Mouse (Mus musculus) heart, embryonic 11.5 days (tissue): Measurements from ENCODE around the gene Spata16. TPM values are rescaled to one million over a fixed set of nuclear protein-coding genes. Genes with fewer than 3 reads are reported as not detected.

Experiments used
- ATAC-seq: fragments of 200-750 bp; cut with Nextera tagmentation; replicated peaks from 2 replicates; pipeline ENCODE4 v1.8.0; 2017; ENCODE audit warnings: moderate library complexity; ENCODE audit not compliant: insufficient number of reproducible peaks, low FRiP score, low TSS enrichment
- H3K27ac ChIP-seq: fragments of 300-500 bp; sonication (generic); 2 replicates; pipeline ENCODE4 v1.5.1; 2014; ENCODE audit warnings: mild to moderate bottlenecking, low read depth, low read length
- H3K27me3 ChIP-seq: fragments of 300-500 bp; sonication (generic); 2 replicates; pipeline ENCODE4 v1.6.1; 2014; ENCODE audit warnings: mild to moderate bottlenecking, low read length, mixed read lengths; ENCODE audit not compliant: control insufficient read depth, insufficient read depth
- H3K36me3 ChIP-seq: fragments of 300-500 bp; sonication (generic); 2 replicates; pipeline ENCODE4 v1.6.1; 2014; ENCODE audit warnings: mild to moderate bottlenecking, low read length, moderate library complexity, mixed read lengths; ENCODE audit not compliant: control insufficient read depth, insufficient read depth
- H3K4me1 ChIP-seq: fragments of 300-500 bp; sonication (generic); 2 replicates; pipeline ENCODE4 v1.6.1; 2014; ENCODE audit warnings: low read length; ENCODE audit not compliant: control insufficient read depth, insufficient read depth
- H3K4me2 ChIP-seq: fragments of 300-500 bp; sonication (generic); 2 replicates; pipeline ENCODE4 v1.6.1; 2014; ENCODE audit warnings: mild to moderate bottlenecking, moderate library complexity
- H3K4me3 ChIP-seq: fragments of 300-500 bp; sonication (generic); 2 replicates; pipeline ENCODE4 v1.5.1; 2014; ENCODE audit warnings: low read depth, low read length
- H3K9ac ChIP-seq: fragments of 300-500 bp; sonication (generic); 2 replicates; pipeline ENCODE4 v1.6.1; 2014; ENCODE audit warnings: mild to moderate bottlenecking, low read depth, low read length, moderate library complexity
- H3K9me3 ChIP-seq: fragments of 300-500 bp; sonication (generic); replicated peaks from 2 replicates; pipeline ENCODE4 v1.6.1; 2016; ENCODE audit warnings: low read length; ENCODE audit not compliant: control insufficient read depth
- WGBS: fragments of 180-500 bp; shearing (Covaris S2); extraction: QIAGEN DNeasy Blood & Tissue Kit; methylation state at CpG from one replicate; pipeline ENCODE4 v1.1.7; 2014; ENCODE audit not compliant: insufficient replicate concordance; 5-methylcytosine and 5-hydroxymethylcytosine counted together
- polyA plus RNA-seq: library from polyadenylated mRNA; unstranded; fragments of >200 nt; fragmentation: Nextera tagmentation; extraction: Ambion mirVana; gene quantifications from 2 replicates; pipeline ENCODE4 v1.2.1, GENCODE M21; 2014

The Spata16 gene
- polyA plus RNA-seq, 1 experiment from 2014 or later: not detected

GRCm38 (mm10) chr3:26847935-26848334 is 210.5 kb downstream of the Spata16 start:
- ATAC-seq: no peak
- no peaks in the 10 kb centered on the region for H3K27me3 ChIP-seq
- H3K27ac ChIP-seq: no peak overlapping the region
- no peak overlapping the region for H3K4me3 ChIP-seq
- no peaks in the 10 kb centered on the region for H3K9me3 ChIP-seq
- WGBS: 63% methylated on average over 5 of the region's 5 CpGs
- no peak overlapping the region for H3K4me2 ChIP-seq
- no peaks in the 10 kb centered on the region for H3K36me3 ChIP-seq
- no peaks in the 10 kb centered on the region for H3K4me1 ChIP-seq
- no peak overlapping the region for H3K9ac ChIP-seq

- no peak overlapping the region for H3K4me2 ChIP-seq
- no peaks in the 10 kb centered on the region for H3K36me3 ChIP-seq
- no peaks in the 10 kb centered on the region for H3K4me1 ChIP-seq
- no peaks in the 10 kb centered on the region for H3K9me3 ChIP-seq
- H3K4me3 ChIP-seq: no peak overlapping the region
- H3K27ac ChIP-seq: no peak overlapping the region
- H3K27me3 ChIP-seq: no peaks in the 10 kb centered on the region
- H3K9ac ChIP-seq: no peak overlapping the region
- no peak for ATAC-seq
Observed at GRCm38 (mm10) chr3:26850207-26850606, 212.8 kb downstream of the Spata16 start.

GRCm38 (mm10) chr3:26850691-26851563 is 213.5 kb downstream of the Spata16 start:
- no peaks in the 10 kb centered on the region for H3K27me3 ChIP-seq
- H3K9me3 ChIP-seq: no peaks in the 10 kb centered on the region
- H3K9ac ChIP-seq: no peak overlapping the region
- no peak overlapping the region for H3K27ac ChIP-seq
- ATAC-seq: no peak
- H3K4me1 ChIP-seq: no peaks in the 10 kb centered on the region
- no peaks in the 10 kb centered on the region for H3K36me3 ChIP-seq
- WGBS: 63% methylated on average over 9 of the region's 9 CpGs
- no peak overlapping the region for H3K4me3 ChIP-seq
- no peak overlapping the region for H3K4me2 ChIP-seq

- H3K9me3 ChIP-seq: no peaks in the 10 kb centered on the region
- no peak overlapping the region for H3K27ac ChIP-seq
- H3K4me2 ChIP-seq: no peak overlapping the region
- no peak overlapping the region for H3K4me3 ChIP-seq
- no peaks in the 10 kb centered on the region for H3K4me1 ChIP-seq
- no peaks in the 10 kb centered on the region for H3K36me3 ChIP-seq
- no peak overlapping the region for H3K9ac ChIP-seq
- 79% methylated on average over 5 of the region's 5 CpGs for WGBS
- no peaks in the 10 kb centered on the region for H3K27me3 ChIP-seq
- no peak for ATAC-seq
Observed at GRCm38 (mm10) chr3:26853557-26853956, 216.1 kb downstream of the Spata16 start.

- H3K4me1 ChIP-seq: no peaks in the 10 kb centered on the region
- no peak overlapping the region for H3K27ac ChIP-seq
- no peak for ATAC-seq
- 77% methylated on average over 2 of the region's 2 CpGs for WGBS
- no peak overlapping the region for H3K4me3 ChIP-seq
- H3K27me3 ChIP-seq: no peaks in the 10 kb centered on the region
- no peaks in the 10 kb centered on the region for H3K36me3 ChIP-seq
- no peak overlapping the region for H3K9ac ChIP-seq
- no peaks in the 10 kb centered on the region for H3K9me3 ChIP-seq
- H3K4me2 ChIP-seq: no peak overlapping the region
Observed at GRCm38 (mm10) chr3:26874706-26875105, 237.3 kb downstream of the Spata16 start.

- H3K9ac ChIP-seq: no peak overlapping the region
- H3K4me3 ChIP-seq: no peak overlapping the region
- H3K27me3 ChIP-seq: no peaks in the 10 kb centered on the region
- no peaks in the 10 kb centered on the region for H3K36me3 ChIP-seq
- no peak for ATAC-seq
- no peak overlapping the region for H3K4me2 ChIP-seq
- H3K9me3 ChIP-seq: no peaks in the 10 kb centered on the region
- no peak overlapping the region for H3K27ac ChIP-seq
- WGBS: 69% methylated on average over 2 of the region's 2 CpGs
- H3K4me1 ChIP-seq: no peaks in the 10 kb centered on the region
Observed at GRCm38 (mm10) chr3:26877291-26877690, 239.9 kb downstream of the Spata16 start.

- Histone ChIP-seq H3K36me3 (no peaks in the 10 kb centered on the region), H3K9ac (no peak overlapping the region), H3K4me1 (no peaks in the 10 kb centered on the region), H3K4me3 (no peak overlapping the region), H3K27ac (no peak overlapping the region), H3K27me3 (no peaks in the 10 kb centered on the region), H3K9me3 (no peaks in the 10 kb centered on the region), H3K4me2 (no peak overlapping the region)
- no peak for ATAC-seq
- WGBS: 55% methylated on average over 1 of the region's 1 CpGs
Observed at GRCm38 (mm10) chr3:26916607-26917006, 279.2 kb downstream of the Spata16 start.

- H3K27ac ChIP-seq: no peak overlapping the region
- no peak for ATAC-seq
- no peak overlapping the region for H3K9ac ChIP-seq
- H3K36me3 ChIP-seq: no peaks in the 10 kb centered on the region
- WGBS: 55% methylated on average over 7 of the region's 7 CpGs
- no peaks in the 10 kb centered on the region for H3K4me1 ChIP-seq
- H3K27me3 ChIP-seq: no peaks in the 10 kb centered on the region
- no peak overlapping the region for H3K4me2 ChIP-seq
- peaks cover 3% of the 10 kb centered on the region; the same call in 1 of the 2 replicates for H3K9me3 ChIP-seq
- no peak overlapping the region for H3K4me3 ChIP-seq
Observed at GRCm38 (mm10) chr3:26920986-26921385, 283.6 kb downstream of the Spata16 start.

GRCm38 (mm10) chr3:26921576-26921975 is 284.2 kb downstream of the Spata16 start:
- H3K9me3 ChIP-seq: peaks cover 3% of the 10 kb centered on the region; the same call in 1 of the 2 replicates
- no peak overlapping the region for H3K9ac ChIP-seq
- no peak overlapping the region for H3K4me3 ChIP-seq
- WGBS: 73% methylated on average over 2 of the region's 2 CpGs
- ATAC-seq: no peak
- no peak overlapping the region for H3K4me2 ChIP-seq
- no peaks in the 10 kb centered on the region for H3K4me1 ChIP-seq
- no peaks in the 10 kb centered on the region for H3K36me3 ChIP-seq
- no peaks in the 10 kb centered on the region for H3K27me3 ChIP-seq
- H3K27ac ChIP-seq: no peak overlapping the region
